Mouse (Mus musculus) E14TG2a.4 (cell line): ENCODE measurements around the gene Olfr350.

Experiments used
- CTCF ChIP-seq: conservative IDR thresholded peaks from 2 replicates; pipeline ENCODE4 v1.5.1; 2014; ENCODE audit warnings: low read length
- NANOG ChIP-seq: IDR thresholded peaks from 2 replicates; pipeline ENCODE4 v1.6.1; 2014; ENCODE audit warnings: borderline replicate concordance, low read length, mixed read lengths

DNA sequence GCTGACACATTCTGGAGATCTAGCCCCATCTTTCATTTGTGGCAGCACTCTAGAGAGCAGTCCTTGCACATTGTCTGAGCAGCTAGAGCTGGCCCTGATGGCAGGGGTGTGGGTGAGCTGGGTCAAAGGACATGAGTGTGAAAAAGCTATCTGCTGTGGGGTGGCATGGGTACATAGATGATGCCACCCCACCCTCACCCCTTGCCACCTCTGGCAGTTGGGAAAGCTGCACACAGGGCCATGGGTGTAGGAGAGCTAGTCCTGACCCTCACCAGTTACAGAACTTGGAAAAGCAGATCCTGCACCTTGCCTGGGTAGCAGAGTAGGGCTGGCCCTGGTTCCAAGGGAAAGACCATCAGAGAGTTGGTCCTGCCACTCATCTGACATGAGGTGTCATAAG is 51.0 kb downstream of the Olfr350 start:
- no peak for TF ChIP-seq CTCF
- no peak for TF ChIP-seq NANOG
